Mouse (Mus musculus) liver, embryonic 13.5 days (tissue): ENCODE results near the gene Mndal. TPM values are rescaled to one million over a fixed set of nuclear protein-coding genes. Genes with fewer than 3 reads are reported as not detected.
"Not testable (repeated sequence)": the region's sequence is repeated elsewhere in the genome, so short reads cannot be mapped to it uniquely, and the experiment has no call there.

Experiments used
- ATAC-seq: fragments of 200-750 bp; cut with Nextera tagmentation; 2 replicates; pipeline ENCODE4 v1.8.0; 2017; ENCODE audit warnings: low read depth, mild to moderate bottlenecking, moderate number of reproducible peaks, moderate library complexity
- DNase-seq: peaks from one replicate; pipeline ENCODE4 v3.0.0; 2022
- H3K27ac ChIP-seq: fragments of 300-500 bp; sonication (generic); 2 replicates; pipeline ENCODE4 v1.5.1; 2015; ENCODE audit warnings: moderate library complexity, mild to moderate bottlenecking, inconsistent platforms
- H3K27me3 ChIP-seq: fragments of 300-500 bp; sonication (generic); 2 replicates; pipeline ENCODE4 v1.6.1; 2015; ENCODE audit warnings: mild to moderate bottlenecking, inconsistent platforms
- H3K36me3 ChIP-seq: fragments of 300-500 bp; sonication (generic); 2 replicates; pipeline ENCODE4 v1.6.1; 2015; ENCODE audit warnings: mild to moderate bottlenecking, inconsistent platforms
- H3K4me1 ChIP-seq: fragments of 300-500 bp; sonication (generic); replicated peaks from 2 replicates; pipeline ENCODE4 v1.6.1; 2015; ENCODE audit warnings: inconsistent platforms
- H3K4me2 ChIP-seq: fragments of 300-500 bp; sonication (generic); 2 replicates; pipeline ENCODE4 v1.6.1; 2015; ENCODE audit warnings: inconsistent platforms, mild to moderate bottlenecking, moderate library complexity
- H3K4me3 ChIP-seq: fragments of 300-500 bp; sonication (generic); replicated peaks from 2 replicates; pipeline ENCODE4 v1.5.1; 2015; ENCODE audit warnings: mild to moderate bottlenecking, inconsistent platforms
- H3K9ac ChIP-seq: fragments of 300-500 bp; sonication (generic); 2 replicates; pipeline ENCODE4 v1.6.1; 2015; ENCODE audit warnings: mild to moderate bottlenecking, inconsistent platforms
- H3K9me3 ChIP-seq: fragments of 300-500 bp; sonication (generic); replicated peaks from 2 replicates; pipeline ENCODE4 v1.6.1; 2016; ENCODE audit warnings: inconsistent platforms
- WGBS: fragments of 180-500 bp; shearing (Covaris S2); methylation state at CpG from one replicate; pipeline ENCODE4 v1.1.7; 2015; ENCODE audit not compliant: insufficient replicate concordance; 5-methylcytosine and 5-hydroxymethylcytosine counted together
- polyA plus RNA-seq: library from polyadenylated mRNA; unstranded; fragments of >200 nt; fragmentation: Nextera tagmentation; extraction: Ambion mirVana; gene quantifications from 2 replicates; pipeline ENCODE4 v1.2.1, GENCODE M21; 2015

Gene Mndal
- polyA plus RNA-seq, 1 experiment from 2014 or later = 3.2 TPM

GRCm38 (mm10) chr1:173820794-173821480, 121.4 kb downstream of the Mndal start:
- H3K9ac ChIP-seq, H3K27me3 ChIP-seq, H3K9me3 ChIP-seq, H3K4me1 ChIP-seq, H3K4me3 ChIP-seq, H3K4me2 ChIP-seq, ATAC-seq, DNase-seq, H3K27ac ChIP-seq, H3K36me3 ChIP-seq: not testable (repeated sequence)
- 56% methylated on average over 2 of the region's 2 CpGs for WGBS

- H3K36me3 ChIP-seq, H3K9me3 ChIP-seq, H3K9ac ChIP-seq, H3K4me2 ChIP-seq, H3K4me1 ChIP-seq, DNase-seq, H3K27me3 ChIP-seq, H3K27ac ChIP-seq, H3K4me3 ChIP-seq: not testable (repeated sequence)
- ATAC-seq = peak; percentile 48
- WGBS = 33% methylated on average over 2 of the region's 2 CpGs
These were observed 133.0 kb downstream of the Mndal start for GRCm38 (mm10) chr1:173809294-173809693.

GRCm38 (mm10) chr1:173802689-173803281, 139.5 kb downstream of the Mndal start:
- not testable (repeated sequence) for H3K9ac ChIP-seq, H3K4me2 ChIP-seq, H3K36me3 ChIP-seq, ATAC-seq, H3K4me3 ChIP-seq, H3K27ac ChIP-seq, DNase-seq, H3K9me3 ChIP-seq, H3K4me1 ChIP-seq, H3K27me3 ChIP-seq
- WGBS = 57% methylated on average over 2 of the region's 2 CpGs

GRCm38 (mm10) chr1:173802207-173802606, 140.1 kb downstream of the Mndal start:
- H3K4me3 ChIP-seq, H3K27me3 ChIP-seq, H3K4me1 ChIP-seq, H3K4me2 ChIP-seq, H3K9me3 ChIP-seq, H3K27ac ChIP-seq, ATAC-seq, DNase-seq, H3K9ac ChIP-seq, H3K36me3 ChIP-seq: not testable (repeated sequence)
- 43% methylated on average over 3 of the region's 3 CpGs for WGBS

GRCm38 (mm10) chr1:173801791-173802190, 140.5 kb downstream of the Mndal start:
- not testable (repeated sequence) for H3K36me3 ChIP-seq, H3K4me1 ChIP-seq, H3K9me3 ChIP-seq, H3K4me2 ChIP-seq, H3K4me3 ChIP-seq, ATAC-seq, H3K9ac ChIP-seq, DNase-seq, H3K27me3 ChIP-seq, H3K27ac ChIP-seq
- 60% methylated on average over 2 of the region's 2 CpGs for WGBS

Other genes starting within 250 kb of the Mndal start
- 0.78 and 1.1 TPM in 2 replicates for gene Ifi207, start 200.7 kb downstream of the Mndal start, polyA plus RNA-seq
- gene Ifi204, start 175.5 kb downstream of the Mndal start, polyA plus RNA-seq = 3.0 and 4.5 TPM in 2 replicates
- gene Ifi211, start 29.4 kb downstream of the Mndal start, polyA plus RNA-seq = 1.5 and 1.8 TPM in 2 replicates
- 2.6 and 3.9 TPM in 2 replicates for gene Ifi203, start 181 bp upstream of the Mndal start, polyA plus RNA-seq
- not detected in 2 replicates for gene Ifi202b, start 40.3 kb upstream of the Mndal start, polyA plus RNA-seq
- 0.27 and 0.82 TPM in 2 replicates for gene Ifi205, start 89.3 kb upstream of the Mndal start, polyA plus RNA-seq
- gene Olfr433, start 98.2 kb upstream of the Mndal start, polyA plus RNA-seq = 0.07 and 0.14 TPM in 2 replicates
- gene Olfr432, start 106.7 kb upstream of the Mndal start, polyA plus RNA-seq = not detected in 2 replicates
- not detected in 2 replicates for gene Olfr430, start 124.1 kb upstream of the Mndal start, polyA plus RNA-seq
- not detected in 2 replicates for gene Olfr429, start 141.8 kb upstream of the Mndal start, polyA plus RNA-seq
- not detected in 2 replicates for gene Olfr427, start 154.4 kb upstream of the Mndal start, polyA plus RNA-seq
- gene Olfr231, start 178.7 kb upstream of the Mndal start, polyA plus RNA-seq = not detected in 2 replicates
- not detected in 2 replicates for gene Olfr424, start 189.0 kb upstream of the Mndal start, polyA plus RNA-seq
- 0.58 and 0.64 TPM in 2 replicates for gene Olfr420, start 213.1 kb upstream of the Mndal start, polyA plus RNA-seq
- gene Spta1, start 230.3 kb upstream of the Mndal start, polyA plus RNA-seq = 25.7 and 33.7 TPM in 2 replicates